Mouse (Mus musculus) retina, postnatal 1 day (tissue): ENCODE data around the gene Selenbp1.
"Not testable (repeated sequence)": the region's sequence is repeated elsewhere in the genome, so short reads cannot be mapped to it uniquely, and the experiment has no call there.

Experiments
- DNase-seq: peaks from one replicate; pipeline ENCODE4 v3.0.0-alpha.2; 2012

Gene Selenbp1

DNA sequence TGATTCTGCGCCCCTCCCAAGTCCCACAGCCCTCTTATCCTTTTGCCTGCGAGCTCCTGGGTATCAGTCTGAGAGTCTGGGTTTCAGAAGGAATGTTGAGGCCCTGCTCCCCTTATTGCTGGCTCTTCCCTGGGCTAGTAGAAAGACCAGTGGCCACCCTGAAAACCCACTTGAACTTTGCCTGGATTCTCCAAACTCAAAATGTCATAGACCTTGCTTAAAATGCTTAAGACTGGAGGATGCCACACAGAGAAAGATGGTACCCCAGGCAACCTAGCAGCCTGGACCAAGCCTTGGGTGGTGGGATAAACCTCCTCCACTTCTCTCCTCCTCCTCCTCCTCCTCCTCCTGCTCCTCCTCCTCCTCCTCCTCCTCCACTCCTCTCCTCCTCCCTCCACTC lies 748 bp downstream of the Selenbp1 start:
- DNase-seq = not testable (repeated sequence)

DNA sequence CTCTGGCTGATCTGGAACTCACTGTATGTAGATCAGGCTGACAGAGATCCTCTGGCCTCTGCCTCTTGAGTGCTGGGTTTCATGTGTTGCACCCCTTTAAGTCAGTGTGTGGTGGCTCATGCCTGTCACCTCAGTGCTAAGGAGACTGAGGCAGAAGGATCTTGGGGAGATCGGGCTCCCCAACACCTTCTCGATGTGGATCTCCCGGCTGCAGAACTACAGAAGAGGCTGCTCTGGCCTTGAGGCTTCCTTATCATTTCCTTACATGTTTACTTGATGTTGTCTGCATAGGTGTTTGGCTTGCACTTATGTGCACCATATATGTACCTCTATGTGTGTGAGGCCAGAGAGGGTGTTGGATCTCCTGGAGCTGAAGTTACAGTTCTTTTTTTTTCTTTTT lies 1.7 kb downstream of the Selenbp1 start:
- DNase-seq = not testable (repeated sequence)

DNA sequence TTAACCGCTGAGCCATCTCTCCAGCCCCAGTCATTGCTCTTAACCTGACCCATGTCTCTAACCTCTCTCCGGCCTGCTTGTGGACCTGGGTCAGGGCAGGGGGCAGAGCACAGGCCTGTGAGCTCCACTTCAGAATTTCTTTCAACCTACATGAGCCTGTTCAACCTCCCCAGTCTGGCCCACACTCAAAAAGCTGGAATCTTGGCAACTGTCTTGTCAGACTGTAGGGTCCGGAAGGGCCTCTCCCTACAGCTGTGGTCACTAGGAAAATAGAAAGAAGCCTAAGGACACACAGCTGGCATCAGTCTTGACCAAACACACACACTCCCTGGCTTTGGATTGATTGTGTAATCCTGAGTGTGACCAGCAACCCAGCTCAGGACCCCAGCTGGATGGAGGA lies 2.5 kb downstream of the Selenbp1 start:
- not testable (repeated sequence) for DNase-seq

DNA sequence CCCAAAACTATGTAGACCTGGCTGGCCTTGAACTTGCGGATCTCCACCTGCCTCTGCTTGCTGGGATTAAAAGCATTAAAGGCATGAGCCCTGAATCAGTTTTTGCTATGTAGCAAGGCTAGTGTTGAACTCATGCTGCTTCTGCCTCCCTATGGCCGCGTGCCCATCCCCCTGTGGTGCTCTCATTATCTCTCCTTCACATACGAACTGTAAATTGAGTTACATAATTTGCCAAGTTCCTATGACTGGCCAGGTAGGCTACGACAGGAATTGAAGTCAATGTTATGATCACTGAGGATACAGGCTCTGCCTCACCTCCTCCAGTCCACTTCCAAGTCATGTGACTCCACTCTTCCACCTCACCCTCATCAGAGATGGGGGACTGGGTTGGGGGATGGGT lies 3.3 kb downstream of the Selenbp1 start:
- not testable (repeated sequence) for DNase-seq

DNA sequence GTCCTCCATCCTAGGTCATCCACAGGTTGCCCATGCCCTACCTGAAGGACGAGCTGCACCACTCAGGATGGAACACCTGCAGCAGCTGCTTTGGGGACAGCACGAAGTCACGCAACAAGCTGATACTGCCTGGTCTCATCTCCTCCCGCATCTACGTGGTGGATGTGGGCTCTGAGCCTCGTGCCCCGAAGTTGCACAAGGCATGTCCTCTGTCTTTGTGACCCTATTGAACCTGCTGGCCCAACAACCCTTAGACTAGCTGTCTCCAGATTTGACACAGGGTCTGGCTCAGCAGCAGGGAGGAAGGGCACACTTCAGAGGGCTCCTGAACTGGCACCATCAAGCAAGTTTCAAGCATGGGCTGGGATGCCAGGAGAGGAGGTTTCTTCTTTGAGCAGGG lies 4.3 kb downstream of the Selenbp1 start:
- DNase-seq = not testable (repeated sequence)

DNA sequence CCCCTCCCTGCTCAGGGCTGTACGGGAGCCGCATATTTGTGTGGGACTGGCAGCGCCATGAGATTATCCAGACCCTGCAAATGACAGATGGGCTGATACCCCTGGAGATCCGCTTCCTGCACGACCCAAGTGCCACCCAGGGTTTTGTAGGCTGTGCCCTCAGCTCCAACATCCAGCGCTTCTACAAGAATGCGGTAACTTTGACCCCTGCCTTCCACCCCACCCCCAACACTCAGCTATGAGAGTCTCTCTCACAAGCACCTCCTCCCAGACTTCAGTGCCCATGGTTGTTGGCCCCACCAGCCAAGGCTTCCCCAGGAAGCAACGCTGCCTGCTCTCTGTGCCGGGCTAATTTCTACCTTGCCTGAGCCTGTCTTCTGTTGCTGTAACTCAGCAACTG lies 7.2 kb downstream of the Selenbp1 start:
- DNase-seq = not testable (repeated sequence)

DNA sequence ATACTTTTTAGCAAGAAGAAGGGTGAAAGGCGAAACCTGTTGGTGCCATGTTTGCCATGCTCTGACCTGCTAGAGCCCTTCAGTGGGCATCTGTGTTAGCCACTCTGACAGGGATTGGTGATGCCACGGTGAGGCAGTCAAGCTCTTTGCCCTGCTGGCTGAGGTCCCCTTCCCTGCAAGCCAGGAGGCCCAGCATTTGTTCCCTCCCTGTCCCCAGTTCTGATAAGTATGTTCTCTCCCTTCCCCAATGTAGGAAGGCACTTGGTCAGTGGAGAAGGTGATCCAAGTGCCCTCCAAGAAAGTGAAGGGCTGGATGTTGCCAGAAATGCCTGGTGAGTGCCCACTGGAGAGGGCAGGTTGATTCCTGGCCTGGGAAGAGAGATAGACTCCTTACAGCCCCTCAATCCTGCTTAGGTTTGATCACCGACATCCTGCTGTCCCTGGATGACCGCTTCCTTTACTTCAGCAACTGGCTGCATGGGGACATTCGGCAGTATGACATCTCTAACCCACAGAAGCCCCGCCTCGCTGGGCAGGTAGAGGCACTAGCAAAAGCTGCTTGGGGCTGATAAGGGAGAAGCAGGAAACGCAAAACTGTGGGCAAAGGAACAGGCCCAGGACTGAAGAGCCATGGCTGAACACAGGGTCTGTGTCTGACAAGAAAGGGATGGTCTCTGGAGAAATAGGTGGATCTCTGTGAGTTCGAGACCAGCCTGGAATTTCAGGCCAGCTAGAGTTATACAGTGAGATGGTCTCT lies 9.5 kb downstream of the Selenbp1 start:
- not testable (repeated sequence) for DNase-seq

DNA sequence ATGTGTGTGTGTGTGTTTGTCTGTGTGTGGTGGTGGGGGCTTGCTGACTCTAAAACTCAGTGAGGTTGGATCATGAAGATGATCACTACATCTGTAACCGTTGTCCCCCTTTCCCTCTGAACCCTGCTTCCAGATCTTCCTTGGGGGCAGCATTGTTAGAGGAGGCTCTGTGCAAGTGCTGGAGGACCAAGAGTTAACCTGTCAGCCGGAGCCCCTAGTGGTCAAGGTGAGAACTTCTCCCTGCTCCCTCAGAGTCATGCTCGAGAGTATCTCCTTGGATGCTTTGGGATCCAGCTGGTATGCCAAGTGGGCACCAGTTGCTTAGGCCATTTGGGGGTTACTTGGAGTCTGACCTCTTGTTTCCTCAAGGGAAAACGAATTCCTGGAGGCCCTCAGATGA lies 10.8 kb downstream of the Selenbp1 start:
- peak; percentile 26 for DNase-seq

DNA sequence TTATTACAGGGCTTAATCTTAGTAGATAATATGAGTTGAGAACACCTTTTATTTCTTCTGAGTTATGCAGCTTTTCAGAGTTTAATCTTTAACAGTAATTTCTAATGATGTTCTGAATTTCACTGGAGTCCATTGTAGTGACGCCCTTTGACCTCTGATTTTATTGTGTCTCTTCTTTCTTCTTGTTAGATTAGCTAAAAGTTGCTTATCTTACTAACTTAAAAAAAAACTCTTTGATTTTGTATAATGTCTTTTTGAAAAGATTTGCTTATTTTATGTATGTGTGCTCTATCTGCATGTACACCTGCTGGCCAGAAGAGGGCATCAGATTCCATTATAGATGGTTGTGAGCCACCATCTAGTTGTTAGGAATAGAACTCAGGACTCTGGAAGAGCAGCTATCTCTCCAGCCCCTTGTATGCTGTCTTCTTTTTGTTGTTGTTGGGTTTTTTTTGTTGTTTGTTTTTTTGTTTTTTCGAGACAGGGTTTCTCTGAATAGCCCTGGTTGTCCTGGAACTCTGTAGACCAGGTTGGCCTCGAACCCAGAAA lies 15.3 kb downstream of the Selenbp1 start:
- no peak for DNase-seq

DNA sequence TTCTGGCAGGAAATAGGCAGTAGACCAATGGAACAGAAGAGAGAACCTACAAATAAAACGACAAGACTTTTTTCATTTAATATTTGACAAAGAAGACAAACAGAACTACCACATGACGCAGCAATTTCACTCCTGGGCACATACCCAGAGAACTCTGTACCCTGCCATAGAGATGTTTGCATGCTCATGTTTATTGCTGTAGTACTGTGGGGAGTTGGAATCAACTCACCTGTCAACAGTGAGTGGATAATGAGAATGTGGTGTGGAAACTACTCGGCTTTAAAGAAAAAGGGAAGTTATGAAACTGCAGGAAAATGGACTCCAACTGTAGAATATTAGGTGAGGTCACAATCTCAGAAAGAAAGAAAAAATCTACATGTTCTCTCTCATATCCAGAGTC lies 16.8 kb downstream of the Selenbp1 start:
- no peak for DNase-seq

DNA sequence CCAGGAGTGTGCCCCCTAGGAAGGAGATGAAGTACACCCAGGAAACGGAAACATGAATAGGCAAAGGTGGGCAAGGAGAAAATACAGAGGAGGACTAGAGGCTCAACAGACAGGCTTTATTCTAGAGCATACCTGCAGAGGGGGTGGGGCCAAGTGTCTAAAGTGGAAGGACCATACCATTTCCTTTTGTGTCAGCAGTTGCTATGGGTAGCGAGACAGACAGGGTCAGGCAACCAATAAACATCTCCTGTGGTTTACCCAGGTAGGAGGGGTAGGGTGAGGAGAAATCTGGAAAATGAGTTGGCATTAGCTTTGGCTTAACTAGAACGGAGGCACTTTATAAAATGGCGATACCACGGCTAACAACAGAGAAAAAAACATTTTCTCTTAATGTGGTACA lies 19.9 kb downstream of the Selenbp1 start:
- DNase-seq = no peak

DNA sequence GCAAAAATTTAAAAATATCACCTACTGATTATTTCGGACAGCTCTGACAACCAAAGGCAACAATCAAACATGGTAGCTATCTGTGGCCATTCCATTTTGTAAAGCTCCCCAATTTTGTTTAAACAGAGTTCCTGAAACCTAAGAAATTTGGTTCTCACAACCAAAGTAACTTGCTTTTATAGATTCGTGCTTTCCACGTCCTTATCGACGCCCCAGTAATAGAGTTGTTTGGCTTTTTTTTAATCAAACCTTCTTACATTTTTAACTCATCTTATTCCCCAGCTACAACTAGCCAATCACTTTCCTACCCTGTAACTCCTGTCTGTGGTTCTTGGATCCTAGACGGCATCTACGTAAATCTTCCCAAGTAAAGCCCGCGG lies 20.5 kb downstream of the Selenbp1 start:
- DNase-seq = no peak

DNA sequence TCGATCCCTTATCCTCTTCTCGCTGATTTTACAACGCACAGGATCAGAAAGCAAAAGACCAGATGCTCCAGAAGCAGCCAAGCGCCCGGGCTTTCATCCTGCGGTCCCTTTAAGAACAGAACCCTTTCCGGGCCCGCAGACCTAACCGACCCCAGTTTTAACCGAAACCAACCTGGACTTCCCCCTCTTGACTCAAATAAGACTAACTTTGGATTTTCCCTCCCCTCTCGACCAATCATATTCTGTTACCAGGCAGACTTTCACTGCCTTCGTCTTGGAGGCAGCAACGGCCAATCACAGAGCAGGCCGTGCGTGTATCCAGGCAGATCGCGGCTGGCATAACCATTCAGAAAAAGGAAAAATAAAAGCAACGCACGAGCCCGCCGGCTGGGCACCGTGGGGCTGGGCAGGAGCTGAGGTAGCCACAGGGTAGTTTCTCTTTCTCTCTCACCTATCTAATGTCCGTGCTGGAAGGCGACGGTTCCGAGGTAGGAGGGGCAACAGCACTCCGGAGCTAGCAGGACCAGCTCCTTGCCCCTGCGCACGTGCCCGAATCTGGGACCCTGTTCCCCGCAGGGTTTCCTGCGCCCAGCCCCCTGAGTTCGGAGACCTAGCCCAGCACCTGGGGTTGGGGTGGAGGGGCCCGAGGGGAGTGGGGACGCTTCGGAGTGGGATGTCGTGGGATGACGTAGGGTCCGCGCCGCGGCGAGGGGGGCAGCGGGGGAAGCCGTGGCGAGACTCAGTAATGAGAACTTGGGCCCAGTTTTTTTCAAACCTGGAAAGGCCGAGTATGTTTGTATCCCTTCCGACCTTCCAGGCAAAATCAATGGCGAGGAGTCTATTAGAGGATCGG lies 21.1 kb downstream of the Selenbp1 start, which contains the start of gene Rfx5:
Rfx5 (plus strand) TSS at position 312 of the 853 bp plus-strand sequence.
- DNase-seq = peak; percentile 96

DNA sequence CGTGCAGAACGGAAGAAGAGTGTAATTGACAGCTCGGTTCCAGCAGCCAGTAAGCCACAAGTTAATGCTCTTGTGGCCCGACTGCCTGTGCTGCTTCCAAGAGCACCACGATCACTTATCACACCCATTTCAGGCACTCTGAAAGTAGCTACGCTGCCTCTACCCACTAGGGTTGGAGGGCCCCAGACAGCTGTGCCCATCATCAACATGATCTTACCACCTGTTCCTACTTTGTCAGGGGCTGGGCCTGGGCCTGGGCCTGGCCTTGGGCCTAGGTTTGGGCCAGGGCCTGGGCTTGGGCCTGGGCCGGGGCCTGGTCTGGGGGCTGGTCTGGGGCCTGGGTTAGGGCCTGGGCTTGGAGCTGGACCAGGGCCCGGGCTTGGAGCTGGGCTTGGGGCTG lies 25.4 kb downstream of the Selenbp1 start:
- DNase-seq = no peak

DNA sequence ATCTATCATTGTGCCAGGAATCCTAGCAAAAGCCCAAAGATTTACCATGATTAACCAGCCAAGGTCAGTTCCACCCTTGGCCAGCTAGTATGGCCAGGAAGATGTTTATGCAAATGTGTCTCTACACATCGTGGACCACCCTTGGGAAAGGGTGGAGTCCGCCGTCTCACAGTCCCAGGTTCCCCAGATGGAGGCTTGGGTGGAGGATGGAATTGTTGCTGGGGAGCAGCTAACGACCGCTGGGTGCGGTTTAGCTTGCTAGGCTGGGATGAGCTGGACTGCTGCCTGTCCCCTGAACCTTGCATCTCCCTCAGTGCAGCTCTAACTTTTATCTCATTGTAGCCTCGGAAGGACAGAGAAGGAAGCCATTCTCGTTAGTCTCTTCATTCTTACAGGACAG lies 27.0 kb downstream of the Selenbp1 start:
- DNase-seq = no peak

DNA sequence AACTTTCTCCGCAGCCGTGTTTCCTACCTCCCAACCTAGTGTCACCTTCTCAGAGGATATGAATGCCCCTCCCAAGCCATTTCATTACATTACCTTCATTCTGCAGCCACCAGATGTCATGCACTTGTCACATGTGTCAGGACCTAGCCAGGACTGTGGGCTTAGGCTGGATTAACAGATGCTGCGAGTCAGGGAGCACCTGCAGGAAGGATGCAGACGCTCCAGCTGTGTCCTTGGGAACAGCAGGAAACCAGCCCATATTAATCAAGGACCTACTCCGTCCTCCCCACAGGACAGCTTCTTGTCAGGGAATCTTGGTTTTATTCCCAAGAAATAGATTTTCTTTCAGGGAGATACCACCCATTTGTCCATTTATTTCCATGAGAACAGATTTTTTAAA lies 27.5 kb downstream of the Selenbp1 start:
- no peak for DNase-seq

DNA sequence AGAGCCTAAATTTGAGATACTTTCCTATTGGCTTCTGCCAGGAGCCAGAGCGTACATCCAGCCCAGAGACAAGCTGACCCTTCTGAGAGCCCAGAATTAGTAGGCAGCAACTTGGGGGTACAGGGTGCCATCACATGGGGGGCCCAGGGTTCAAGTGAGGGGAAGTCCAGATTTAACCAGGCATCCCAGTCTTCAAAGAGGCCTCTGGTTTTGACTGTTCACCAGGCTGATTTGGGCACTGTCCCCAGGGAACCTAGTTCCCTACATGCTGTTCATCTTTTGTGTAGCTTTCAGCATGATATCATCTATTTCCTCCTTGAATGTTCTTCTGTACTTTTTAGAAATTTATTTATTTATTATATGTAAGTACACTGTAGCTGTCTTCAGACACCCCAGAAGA lies 32.1 kb downstream of the Selenbp1 start:
- no peak for DNase-seq

DNA sequence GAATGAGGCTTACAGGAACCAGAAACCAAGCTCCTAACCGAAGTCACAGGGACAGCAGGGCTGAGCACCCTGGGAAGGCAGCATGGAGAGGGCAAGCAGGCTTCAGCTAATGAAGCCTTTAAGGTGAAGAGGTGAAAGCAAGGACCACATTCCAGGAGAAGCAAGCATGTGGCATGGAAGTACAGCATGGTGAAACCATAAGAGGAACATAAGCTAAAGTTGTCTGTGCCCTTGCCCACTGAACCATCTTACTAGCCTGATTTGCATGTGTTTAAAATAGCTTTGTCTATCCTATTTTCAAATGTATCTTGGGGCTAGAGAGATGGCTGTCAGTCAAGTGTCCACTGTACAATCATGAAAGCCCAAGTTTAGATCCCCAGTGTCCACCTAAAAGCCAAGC lies 33.0 kb downstream of the Selenbp1 start:
- DNase-seq = no peak

DNA sequence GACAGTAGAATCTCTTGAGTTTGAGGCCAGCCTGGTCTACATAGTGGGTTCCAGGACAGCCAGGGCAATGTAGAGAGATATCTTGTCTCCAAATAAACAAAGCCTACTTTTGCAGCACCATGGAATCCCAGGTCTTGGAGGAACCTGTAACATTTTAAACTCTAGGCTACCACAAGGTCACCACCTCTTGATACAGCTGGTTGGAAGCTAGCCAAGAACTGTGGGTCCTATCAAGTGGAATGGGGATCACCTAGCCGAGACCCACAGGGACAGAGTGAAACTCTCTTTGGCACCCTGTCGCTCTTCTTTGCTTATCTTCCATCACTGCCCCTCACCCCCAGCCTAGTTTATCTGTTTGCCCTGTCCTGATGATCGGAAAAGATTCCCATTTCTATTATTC lies 39.7 kb downstream of the Selenbp1 start:
- DNase-seq = no peak

DNA sequence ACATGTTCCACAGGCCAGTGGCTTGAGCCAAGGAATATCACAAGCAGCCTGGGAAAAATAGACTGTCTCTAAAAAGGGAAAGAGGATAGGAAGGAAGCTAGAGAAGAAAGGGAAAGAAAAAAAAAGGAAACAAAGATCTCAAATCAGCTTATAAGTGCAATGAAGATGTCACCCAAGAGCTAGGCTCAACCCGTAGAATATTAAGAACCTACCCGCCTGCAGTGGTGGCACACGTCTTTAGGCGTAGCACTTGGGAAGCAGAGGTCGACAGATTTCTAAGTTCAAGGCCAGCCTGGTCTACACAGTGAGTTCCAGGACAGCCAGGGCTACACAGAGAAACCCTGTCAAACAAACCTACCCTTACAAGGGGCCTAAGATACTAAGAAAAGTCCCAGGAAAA lies 40.8 kb downstream of the Selenbp1 start:
- no peak for DNase-seq

DNA sequence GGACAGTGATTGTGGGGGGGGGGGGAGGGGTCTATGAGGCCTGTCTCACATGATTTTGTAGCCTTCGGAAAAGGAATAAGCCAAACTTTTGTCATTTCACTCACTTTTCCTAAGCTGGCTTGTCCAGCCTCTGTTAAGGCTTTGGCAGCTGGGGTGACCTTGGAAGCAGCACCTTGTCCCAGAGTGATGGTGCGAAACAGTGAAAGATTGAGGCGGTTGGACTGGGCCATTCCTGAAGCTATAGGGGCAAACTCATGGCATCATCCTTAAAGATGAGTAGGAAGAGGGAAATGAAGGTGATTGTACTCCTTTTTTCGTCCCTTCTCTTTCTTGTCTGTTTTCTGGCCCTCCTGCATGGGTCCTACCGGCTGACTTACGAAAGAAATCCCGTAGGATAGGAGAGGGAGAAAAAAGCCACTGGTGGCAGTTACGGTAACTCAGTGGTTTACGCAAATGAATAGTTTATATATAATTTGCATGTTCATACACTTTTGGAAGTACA lies 41.2 kb downstream of the Selenbp1 start:
- DNase-seq = no peak

DNA sequence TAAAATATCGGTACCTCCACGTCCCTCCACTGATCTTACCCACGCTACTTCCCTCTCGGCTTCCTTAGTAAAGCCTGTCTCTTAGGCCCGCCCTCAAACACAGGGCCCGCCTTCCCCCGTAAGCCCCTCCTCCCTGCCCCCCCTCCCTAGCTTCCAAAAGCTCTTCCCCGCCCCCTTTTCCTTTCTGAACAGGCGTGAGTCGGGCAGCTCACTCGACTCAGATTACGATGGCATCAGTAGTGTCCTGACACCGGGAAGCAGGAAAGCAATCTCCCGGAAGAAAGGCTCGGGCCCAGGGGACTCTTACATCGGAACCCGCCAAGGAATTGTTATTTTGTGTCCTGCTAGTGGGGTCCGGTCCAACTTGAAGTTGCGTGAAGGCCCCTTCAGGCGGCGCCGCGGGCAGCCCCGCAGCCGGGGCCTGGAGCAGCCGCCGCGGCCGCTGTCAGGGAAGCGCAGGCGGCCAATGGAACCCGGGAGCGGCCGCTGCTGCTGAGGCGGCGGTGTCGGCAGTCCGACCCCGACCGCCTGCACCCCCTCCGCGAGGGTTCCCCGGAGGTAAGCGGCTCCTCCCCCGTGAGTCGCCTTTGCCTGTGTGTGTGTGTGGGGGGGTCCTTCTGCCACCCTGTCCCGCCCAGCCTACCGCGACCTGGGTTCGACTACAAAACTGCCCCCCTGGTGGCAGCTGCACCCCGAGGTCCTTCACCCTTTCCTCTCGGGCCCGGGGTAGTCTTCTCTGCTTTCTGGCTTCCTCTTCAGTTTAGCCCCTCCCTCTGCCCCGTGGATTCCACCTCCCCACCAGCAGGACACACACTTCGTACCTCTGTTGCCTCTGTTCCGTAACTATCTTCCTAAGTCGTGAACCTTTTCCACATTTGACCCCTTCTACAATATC lies 41.9 kb downstream of the Selenbp1 start, which contains the start of gene Pi4kb:
Pi4kb (plus strand) TSS at position 204 of the 895 bp plus-strand sequence.
- peak; percentile 97 for DNase-seq

DNA sequence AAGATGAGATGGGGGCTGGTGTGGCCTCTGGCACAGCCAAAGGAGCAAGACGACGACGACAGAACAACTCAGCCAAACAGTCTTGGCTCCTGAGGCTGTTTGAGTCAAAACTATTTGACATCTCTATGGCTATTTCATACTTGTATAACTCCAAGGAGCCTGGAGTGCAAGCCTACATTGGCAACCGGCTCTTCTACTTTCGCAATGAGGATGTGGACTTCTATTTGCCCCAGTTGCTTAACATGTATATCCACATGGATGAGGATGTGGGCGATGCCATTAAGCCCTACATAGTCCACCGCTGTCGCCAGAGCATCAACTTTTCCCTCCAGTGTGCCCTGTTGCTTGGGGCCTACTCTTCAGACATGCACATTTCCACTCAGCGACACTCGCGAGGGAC lies 51.5 kb downstream of the Selenbp1 start:
- no peak for DNase-seq
